Mouse (Mus musculus): ENCODE results near the gene Lysmd4. TPM values are rescaled to one million over a fixed set of nuclear protein-coding genes. Genes with fewer than 3 reads are reported as not detected.

Lysmd4 gene
- total RNA-seq (2021), result 10 to 100 TPM; 15.2 to 18.1 TPM
- long read RNA-seq, experiment 1, transcript Lysmd4-201 (3 exons, 2,898 nt), result major isoform, 14 of 34 reads
- long read RNA-seq, experiment 1, transcript Lysmd4-209 (3 exons, 2,110 nt), result minor isoform, 10 of 34 reads
- long read RNA-seq, experiment 1, partial matches to known transcripts, result 4 of 34 reads
- long read RNA-seq, experiment 1, other reads (novel, unspliced or antisense), result 6 of 34 reads
- long read RNA-seq, experiment 2, partial matches to known transcripts, result 3 of 8 reads
- long read RNA-seq, experiment 2, other reads (novel, unspliced or antisense), result 2 of 8 reads

DNA sequence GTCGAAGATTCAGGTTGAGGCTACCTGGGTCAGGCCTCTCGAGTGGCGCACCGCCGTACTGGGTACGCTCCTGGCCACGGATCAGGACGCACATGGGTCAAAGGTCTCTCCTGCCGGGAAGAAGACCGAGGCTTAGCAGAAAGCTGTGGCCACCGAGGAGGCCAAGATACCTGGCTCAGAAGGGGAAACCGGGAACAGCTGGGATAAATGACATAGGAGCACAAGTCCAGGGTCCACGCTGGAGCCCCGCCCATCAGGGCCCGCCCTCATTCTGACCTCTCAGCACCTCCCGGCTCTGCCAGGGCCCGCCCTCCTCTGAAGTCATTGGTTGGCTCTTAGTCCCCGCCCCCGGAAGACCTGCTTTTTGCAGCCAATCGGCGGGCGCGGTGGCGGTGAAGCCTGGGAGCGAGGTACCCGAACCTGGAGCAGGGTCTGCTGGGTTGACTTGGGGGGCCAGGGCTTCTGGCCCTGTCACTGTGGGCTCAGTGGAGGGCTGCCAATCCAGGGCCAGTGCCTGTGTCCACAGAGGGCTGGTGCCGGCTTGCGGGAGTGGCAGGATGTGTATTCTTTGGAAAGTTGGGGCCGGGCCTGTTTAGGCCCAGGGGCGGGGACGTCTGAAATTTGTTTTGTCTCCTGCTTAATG is at the start of gene Lysmd4:
Gene Lysmd4 (plus strand): TSS at position 325 of the 643 bp plus-strand sequence.
- DNase-seq, result peak; percentile 98 to 99

GRCm38 (mm10) chr7:67173522-67174195 is 48.7 kb upstream of the Lysmd4 start:
- no peak for DNase-seq

- no peak for DNase-seq
These were observed 38.6 kb upstream of the Lysmd4 start for GRCm38 (mm10) chr7:67183786-67184185.

- peak; percentile 43 to 81 for DNase-seq
These were observed 22.9 kb upstream of the Lysmd4 start for GRCm38 (mm10) chr7:67199412-67199811.

GRCm38 (mm10) chr7:67203625-67204024 is 18.7 kb upstream of the Lysmd4 start:
- DNase-seq, result no peak

DNA sequence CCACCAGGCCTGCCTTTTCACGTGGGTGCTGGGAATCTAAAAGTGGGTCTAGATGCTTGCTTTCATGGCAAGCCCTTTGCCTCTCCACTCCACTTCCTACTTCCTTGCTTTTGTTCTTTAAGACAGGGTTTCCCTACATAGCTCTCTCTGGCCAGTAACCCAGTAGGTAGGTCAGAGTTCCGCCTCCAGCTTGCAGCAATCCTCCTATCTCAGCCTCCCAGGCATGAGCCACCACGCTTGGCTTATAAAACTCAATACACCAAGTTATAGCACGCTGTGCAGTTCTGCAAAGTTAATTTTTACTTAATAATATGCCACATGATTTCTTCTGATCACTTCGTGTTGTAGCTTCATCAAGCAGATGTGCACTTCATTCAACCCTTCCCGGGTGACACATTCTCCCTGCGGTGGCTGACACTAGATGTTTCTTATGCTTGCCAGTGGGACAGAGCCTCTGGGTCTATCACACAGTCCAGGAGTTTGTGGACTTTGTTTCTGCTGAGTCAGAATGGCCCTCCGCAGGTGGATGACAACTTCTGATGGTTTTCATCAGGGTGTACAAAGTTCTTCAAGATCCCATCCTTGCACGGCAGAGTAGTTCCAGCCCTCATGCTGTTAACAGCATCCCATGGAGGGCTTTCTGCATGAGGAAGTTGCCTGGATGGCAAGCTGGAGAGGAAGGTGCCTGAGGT is 16.5 kb upstream of the Lysmd4 start:
- DNase-seq, result no peak

- DNase-seq, result no peak
These were observed 15.8 kb upstream of the Lysmd4 start for GRCm38 (mm10) chr7:67206496-67206895.

- DNase-seq, result no peak
These were observed 14.6 kb upstream of the Lysmd4 start for GRCm38 (mm10) chr7:67207701-67208100.

GRCm38 (mm10) chr7:67208317-67208716 is 14.0 kb upstream of the Lysmd4 start:
- DNase-seq, result no peak

- DNase-seq, result no peak
These were observed 12.1 kb upstream of the Lysmd4 start for GRCm38 (mm10) chr7:67210004-67210833.

DNA sequence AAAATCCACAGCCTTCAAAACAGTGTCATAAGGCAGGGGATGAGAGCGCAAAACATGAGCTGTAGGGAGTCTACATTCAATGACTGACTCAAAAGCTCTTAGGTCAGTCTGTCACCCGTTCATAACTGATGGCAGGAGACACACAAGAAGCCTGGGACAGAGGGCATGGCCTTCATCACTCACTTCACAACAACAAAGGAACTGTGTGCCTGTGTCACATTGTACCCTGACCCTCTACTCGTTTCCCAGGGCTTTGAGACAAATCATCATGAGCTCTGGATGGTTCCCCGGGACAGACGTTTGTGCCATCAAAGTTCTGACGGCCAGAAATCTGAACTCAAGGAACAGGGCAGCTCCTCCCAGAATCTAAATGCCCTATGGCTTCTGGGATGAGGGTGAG is 11.0 kb upstream of the Lysmd4 start:
- DNase-seq, result no peak

DNA sequence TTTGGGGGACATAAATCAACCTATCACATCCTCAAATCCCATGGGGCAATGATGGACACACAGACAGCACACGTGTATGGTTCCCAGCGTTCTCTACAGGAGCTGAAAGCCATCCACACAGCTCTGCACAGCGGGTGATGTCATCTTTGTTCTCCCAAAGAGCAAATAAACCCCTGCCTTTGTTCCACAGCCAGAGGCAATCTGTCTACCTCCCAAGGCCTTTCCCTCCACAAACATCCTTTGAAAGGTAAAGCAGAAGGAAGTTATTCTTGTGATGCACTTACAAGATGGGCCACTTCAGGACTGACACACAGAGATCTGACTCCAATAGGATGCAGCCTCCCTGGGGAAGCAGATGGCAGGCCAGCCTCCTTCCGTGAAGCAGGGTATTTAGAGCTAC is 10.4 kb upstream of the Lysmd4 start:
- DNase-seq, result no peak

GRCm38 (mm10) chr7:67213589-67213988 is 8.8 kb upstream of the Lysmd4 start:
- no peak for DNase-seq

GRCm38 (mm10) chr7:67216351-67216750 is 6.0 kb upstream of the Lysmd4 start:
- no peak for DNase-seq

GRCm38 (mm10) chr7:67217025-67217424 is 5.3 kb upstream of the Lysmd4 start:
- DNase-seq, result peak; percentile 56 to 89

GRCm38 (mm10) chr7:67225943-67226625 is 3.7 kb downstream of the Lysmd4 start:
- DNase-seq, result no peak

GRCm38 (mm10) chr7:67227538-67227937 is 5.2 kb downstream of the Lysmd4 start:
- DNase-seq, result no peak

- no peak for DNase-seq
These were observed 6.0 kb downstream of the Lysmd4 start for GRCm38 (mm10) chr7:67228390-67228789.

DNA sequence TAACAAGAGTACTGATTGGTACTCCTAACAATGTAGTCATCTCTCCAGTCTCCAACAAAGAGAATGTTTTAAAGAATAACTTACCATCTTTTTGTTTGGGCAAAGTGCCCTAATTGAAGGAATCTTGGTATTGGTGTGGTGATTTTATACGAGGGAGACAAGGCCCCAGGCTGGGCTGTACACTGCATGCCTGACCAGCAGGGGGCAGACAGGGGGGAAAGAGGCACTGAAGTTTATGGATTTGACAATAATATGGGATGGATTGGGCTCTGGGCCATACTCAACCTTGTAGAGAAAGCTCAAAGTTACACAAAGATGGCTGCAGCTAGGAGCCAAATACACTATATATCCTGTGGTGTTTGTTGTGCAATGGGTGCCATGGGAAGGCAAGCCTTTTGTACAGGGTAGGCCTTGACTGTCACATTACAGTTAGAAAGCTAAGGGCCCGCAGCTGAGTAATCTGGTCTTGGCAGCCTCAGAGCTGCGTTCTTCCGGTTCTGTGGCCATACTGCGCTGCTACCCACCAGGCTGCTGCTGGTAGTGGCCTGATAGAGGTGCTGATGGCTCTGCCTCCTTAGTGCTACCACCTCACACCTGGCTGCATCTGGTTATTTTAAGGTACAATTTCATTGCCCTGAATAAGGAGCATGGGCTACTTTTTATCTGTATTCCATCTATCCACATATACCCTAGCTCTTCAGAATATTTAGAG is 6.7 kb downstream of the Lysmd4 start:
- peak in 1 of 2 experiments; percentile 72 for DNase-seq

GRCm38 (mm10) chr7:67229701-67230100 is 7.4 kb downstream of the Lysmd4 start:
- DNase-seq, result no peak

Measured in heart, adult 18-20 months (tissue).